Mouse (Mus musculus) gastrocnemius, postnatal 25 days (tissue): ENCODE measurements around the gene Dlec1. TPM values are rescaled to one million over a fixed set of nuclear protein-coding genes. Genes with fewer than 3 reads are reported as not detected.
A peak's percentile ranks its signal among the peaks of the same experiment; 100 is the strongest.

Experiments used
- DNase-seq: peaks from one replicate; pipeline ENCODE4 v3.0.0; 2022
- total RNA-seq, 2 experiments: library from RNA; stranded (reverse); gene quantifications; 1 replicate in 1 of 2; 2 replicates in 1 of 2; pipeline ENCODE4 v1.2.3; 2021

Gene Dlec1
- total RNA-seq, 2 experiments from 2014 or later = 0.05 TPM; not detected in 1

DNA sequence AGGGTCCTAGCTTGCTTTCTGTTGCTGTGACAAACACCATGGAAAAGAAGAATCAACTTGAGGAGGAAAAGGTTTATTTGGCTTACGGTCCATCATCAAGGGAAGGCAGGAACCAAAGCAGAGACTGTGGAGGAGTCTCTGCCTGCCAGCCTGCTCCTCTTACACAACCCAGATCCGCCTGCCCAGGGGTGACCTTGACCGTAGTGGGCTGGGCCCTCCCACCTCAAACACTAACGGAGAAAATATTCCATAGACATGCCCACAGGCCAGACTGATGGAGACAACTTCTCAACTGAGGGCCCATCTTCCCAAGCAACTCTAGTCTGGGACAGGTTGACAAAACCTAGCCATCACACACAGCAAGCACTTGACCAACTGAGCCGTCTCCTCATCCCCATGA, 39.8 kb downstream of the Dlec1 start:
- no peak for DNase-seq

DNA sequence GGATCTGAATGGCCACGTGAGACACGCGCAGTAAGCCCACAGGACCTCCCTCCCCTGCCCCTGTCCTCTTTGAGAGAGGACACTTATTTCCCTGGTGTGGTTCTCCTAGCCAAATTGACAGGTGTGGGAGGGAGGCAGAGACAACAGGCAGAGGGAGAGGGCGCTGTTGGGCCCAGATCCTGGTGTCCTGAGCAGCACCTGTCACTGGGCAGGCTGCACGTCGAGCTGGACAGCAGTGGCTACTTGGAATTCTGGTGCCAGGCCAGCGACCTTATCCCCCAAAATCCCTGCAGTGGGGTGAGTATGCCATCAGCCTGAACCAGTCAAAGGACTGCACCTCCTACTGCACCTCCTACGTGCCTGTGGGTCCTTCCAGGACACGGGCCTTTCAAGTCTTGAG, 41.1 kb downstream of the Dlec1 start:
- DNase-seq = no peak

DNA sequence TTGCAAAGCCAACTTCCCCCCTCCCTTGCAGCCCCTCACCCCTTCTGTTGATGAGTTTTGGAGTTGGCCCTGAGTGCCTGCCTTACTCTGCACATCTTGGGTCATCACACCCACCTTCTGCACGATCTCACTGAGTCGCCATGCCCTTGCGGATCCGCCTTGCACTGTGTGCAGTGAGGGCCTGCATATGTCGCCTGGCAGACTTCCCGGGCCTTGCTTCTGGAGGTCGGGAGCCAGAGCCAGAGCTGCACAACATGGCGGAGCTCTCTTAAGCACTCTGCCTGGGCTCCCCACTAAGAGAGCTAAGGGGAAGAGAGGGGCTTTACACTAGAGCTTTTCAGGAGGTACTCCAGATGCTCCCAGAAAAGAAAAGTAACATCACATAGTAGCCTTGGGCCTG, 42.4 kb downstream of the Dlec1 start:
- DNase-seq = no peak

DNA sequence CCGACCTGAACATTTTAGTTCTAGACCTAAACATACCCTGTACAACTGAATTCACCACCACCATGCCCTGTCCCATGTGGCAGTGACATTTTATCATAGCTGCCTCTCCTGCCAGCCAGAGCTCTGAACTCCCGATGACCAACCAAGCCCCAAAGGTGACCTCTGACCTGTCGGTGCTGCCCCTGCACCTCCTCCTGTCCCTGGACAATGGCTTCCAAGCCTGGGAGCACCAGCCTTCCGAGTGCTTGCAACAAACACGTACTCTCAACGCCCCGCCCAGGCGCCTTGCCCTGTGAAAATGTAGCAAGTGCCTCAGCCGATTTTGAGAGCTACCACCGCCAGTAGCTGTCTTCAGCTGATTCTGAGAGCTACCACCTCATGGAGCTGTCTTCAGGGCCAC, 42.9 kb downstream of the Dlec1 start:
- DNase-seq = no peak

DNA sequence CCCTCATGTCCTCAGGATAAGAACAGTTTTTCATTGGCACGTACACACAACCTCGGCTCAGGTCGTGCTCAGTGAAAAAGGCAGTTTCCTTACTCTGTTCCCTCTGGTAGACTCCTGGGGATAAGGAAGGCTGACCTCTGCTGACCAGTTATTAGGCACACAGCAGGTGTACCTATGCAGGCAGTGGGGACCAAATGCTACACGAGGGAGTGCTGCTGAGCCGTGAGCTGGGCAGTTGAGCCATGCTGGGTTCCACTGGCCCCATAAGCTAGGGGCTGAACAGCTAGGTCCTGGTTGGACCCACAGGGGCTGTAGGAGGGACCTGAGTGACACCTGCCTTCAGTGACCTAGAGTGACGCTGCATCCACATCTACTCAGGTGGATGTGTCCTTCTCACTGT, 43.4 kb downstream of the Dlec1 start:
- no peak for DNase-seq

DNA sequence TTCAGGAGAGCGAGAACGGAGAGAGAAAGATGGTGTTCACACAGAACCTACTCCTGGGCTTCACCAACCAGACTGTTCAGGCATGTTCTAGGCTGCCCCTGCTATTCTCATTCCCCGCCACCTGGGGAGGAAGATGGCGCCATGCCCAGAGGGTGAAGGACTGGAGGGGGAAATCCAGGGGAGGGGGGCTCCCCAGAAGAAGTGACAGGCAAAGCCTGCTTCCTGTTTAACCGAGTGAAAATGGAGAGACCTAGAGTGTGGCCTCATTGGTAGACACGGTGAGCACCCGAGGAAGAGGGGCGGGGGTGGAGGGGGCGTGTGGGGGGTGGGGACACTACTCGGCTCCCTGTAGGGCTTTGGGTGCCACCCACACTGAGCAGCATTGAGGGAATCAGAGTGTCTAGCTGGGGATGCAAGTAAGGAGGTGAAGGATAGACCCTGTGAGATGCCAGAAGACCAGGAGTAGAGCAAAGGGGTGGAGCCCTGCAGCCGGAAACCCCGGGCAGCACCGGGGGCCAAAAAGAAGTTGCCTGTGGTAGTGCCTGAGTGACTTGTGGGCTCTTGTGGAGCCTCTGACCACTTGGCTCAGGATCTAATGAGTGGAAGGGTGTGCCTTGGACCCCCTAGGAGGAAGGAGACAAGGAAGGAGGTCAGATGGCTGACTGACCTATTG, 44.0 kb downstream of the Dlec1 start:
- DNase-seq = no peak

DNA sequence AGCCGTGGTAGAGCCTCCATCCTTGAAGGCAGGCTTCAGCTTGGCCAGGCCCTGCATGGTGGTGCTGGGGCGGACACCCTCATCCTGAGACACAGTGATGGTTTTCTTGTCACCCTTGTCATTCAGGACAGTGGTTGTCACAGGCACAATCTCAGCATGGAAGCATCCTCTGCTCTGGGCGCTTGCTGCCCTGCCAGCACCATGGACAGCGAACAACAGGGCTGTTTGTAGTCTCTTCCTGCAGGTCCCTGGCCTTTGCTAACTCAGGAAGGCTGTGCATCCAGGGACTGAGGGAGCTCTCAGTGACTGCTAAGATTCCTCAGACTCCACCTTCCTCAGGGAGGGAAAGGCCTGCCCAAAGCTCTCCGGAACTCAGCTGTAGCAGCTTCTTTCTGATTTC, 47.3 kb downstream of the Dlec1 start:
- DNase-seq = no peak

DNA sequence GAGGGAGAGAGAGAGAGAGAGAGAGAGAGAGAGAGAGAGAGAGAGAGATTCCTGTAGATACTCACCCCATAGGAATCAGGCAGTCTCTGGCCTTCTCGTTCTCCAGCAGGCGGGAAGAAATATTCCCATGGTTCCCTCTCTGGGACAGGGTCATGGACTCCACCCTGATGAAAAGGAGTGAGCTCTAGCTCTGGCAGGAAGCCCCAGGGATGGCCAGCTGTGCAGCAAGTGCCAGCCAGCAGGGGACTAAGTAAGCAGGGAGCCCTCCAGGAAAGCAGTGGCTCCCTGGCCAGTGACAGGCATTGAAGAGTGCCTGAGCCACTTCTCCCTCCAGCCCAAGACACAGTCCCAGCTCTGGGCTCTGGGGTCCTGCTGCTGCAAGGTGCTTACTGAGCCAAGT, 49.5 kb downstream of the Dlec1 start:
- DNase-seq = no peak

DNA sequence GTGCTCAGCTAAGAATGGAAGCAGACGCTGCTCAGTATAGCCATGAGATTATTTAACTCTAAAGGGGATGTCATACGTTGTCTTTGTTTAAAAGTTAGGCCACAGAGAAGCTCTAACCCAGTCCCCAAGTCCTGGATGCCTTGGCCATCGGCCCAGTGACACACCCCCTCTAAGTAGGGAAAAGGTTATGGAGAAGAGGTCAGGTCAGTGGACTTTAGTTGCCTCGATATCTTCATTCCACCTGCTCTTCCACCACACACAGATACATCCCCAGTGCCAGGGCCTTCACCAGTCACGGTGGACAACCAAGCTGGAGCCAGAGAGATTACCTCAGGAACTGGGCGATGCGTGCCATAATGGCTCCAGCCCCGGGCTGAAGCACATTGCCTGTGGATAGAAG, 53.1 kb downstream of the Dlec1 start:
- DNase-seq = no peak

DNA sequence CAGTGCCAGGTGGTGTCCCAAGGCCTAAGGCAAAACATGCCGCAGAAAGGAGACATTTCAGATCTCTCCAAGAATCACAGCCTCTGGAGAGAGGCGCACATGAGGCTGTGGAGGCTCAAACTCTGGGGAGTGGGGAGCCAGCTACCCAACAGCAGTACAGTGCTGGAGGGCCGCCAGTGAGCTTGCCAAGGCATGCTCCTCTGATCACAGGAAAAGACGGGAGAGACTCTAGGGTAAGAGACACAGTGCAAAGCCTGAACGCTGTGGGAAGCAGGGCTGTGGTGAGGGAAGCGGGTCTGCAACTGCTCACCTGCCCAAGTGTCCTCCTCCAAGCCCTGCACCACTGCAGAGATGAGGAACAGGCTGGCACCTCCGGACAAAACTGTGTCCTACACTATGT, 53.5 kb downstream of the Dlec1 start:
- no peak for DNase-seq

DNA sequence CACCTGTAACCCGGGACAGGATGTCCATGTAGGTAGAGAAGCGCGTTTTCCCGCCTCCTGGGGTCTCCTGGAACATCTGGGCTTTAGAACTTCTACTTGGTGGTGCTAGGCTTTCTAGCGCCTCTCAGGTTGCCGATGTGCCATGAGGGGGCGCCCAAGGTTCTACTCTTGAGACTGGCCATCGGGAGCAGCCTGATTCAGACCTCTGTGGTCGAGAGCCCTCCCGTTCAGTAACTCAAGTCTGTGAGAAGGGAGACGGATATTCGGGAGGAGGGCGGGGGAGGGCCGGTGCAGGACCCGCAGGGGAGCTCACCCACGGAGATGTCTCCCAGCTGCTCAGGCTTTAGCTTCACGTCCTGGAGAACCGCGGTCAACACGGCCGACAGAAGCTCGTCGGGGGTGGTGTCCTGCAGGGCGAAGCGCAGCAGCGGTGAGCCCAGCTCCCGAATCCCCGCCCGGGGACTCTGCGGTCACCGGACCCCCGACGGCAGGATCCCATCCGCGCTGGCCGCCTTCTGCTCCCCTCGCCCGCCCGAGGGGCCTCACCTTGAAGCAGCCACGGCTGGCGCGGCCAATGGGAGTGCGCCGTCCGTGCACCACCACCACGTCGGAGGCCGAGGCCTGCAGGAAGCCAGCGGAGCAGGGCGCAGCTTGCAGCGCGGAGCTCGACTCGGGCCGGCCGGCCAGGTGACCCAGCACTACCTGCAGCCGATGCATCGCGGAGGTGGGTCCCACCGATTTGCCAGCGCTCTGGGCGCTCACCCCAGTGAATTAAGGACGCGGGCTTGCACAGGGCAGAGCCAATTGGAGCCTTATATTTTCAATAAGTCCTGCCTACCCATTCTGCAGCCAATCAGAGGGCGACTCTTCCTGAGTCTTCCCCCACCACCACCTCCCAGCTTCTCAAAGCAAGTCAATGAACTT, 54.3 kb downstream of the Dlec1 start, which contains the start of gene Acaa1b:
Acaa1b (minus strand) TSS at position 816 of the 924 bp plus-strand sequence.
- peak; percentile 52 for DNase-seq

DNA sequence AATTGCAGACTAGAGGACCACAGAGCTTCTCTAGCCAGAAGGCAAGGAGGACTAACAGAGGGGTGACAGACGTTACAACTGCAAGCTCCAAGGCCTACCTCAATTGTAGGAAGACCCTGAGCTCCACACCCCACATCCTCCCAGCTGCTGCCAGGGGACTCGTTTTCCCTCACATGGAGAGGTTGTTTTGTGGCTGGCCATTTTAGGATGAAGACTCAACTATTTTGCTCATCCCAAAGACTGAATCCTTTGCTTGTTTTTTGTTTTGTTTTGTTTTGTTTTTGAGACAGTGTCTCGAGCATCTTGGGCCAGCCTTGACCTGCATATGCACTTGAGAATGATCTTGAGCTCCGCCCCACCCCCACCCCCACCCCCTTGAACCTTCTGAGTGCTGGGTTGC, 56.6 kb downstream of the Dlec1 start, which contains the start of gene Gm47289:
Gm47289 (plus strand) TSS at position 301 of the 400 bp plus-strand sequence.
- no peak for DNase-seq

DNA sequence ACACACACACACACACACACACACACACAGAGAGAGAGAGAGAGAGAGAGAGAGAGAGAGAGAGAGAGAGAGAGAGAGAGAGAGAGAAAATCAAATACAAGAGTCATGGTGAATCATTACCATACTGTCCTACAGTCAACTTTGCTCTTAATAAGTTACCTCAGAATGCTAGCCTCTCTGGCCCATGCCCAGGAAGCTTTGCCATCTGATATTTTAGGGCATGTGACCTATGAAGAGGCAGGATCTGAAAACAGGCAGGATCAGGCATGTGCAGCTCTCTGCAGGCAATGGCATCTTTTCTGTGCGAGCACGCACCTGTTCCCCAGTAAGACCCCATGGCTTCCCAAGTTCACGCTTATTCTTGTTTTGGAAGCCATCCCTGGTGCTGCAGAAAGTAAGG, 58.4 kb downstream of the Dlec1 start:
- DNase-seq = no peak

DNA sequence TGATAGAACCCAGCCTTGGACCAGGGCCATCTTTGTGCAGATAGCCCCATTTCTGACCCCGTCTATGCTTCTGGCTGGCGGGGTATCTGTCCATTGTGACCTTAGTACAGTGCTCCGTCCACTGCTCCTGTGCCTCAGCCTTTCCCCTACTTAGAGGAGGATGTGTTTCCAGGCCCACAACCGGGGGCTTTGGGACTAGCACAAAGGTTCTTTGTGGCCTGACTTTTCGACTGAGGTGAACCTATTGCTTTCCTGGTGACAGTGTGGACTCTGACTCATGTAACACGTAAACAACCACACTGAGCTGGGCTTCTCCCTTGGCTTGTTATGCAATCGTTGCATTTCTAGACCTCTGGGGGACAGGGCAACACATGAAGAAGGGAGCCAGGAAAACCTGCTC, 62.5 kb downstream of the Dlec1 start:
- DNase-seq = no peak

DNA sequence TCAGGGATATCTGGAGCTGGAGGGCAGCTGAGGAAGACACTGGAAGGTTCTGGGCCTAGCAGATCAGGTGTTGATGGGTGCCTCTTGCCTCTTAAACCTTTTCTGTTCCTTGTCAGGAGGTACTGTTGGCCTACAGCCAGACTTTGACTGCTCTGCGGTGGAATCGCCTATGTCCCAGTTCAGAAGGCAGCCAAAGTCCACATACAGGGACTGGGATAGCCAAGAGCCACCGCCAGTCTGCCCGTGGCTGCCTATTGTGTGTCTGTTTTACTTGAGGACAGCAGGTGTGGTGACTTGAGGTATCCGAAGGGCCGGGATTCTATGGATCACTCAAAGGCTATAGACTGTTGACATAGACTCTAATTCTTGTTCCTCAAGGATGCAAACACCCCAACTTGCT, 63.3 kb downstream of the Dlec1 start:
- no peak for DNase-seq

DNA sequence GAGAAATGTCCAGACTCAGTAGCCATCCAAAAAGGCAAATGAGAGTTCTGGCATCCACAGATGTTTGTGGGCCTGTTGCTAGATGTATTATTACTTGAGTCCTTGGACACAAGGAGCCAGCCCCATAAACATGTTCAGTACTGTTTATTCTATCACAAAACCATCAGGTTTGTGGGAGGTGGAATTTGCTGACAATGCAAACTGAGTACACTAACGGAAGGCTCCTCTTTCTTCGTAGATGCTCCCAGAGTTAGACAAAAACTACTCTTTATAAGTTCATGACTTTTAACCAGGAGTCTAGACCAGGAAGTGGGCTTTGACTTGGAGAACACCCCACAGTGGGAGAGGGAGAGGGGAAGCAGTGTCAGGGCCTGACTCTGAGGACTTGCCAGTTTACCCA, 65.3 kb downstream of the Dlec1 start:
- DNase-seq = no peak

DNA sequence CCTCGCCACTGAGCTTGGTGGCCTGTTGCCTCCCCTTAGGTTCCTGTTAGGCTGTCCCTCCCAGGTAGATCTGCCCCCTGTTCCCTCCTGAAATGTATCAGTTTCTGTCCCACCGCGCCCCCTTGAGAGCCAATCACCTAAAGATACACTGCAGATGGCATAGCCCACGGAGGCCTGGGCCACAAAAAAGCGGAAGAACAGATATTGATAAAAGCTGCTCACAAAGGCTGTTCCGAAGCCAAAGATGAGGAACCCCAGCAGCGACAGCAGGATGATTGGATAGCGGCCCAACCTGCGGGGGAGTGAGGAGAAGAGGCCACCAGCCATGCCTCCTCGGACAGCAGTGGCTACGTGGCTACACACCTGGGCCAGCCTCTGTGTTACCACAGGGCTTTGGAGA, 77.0 kb downstream of the Dlec1 start:
- DNase-seq = no peak

DNA sequence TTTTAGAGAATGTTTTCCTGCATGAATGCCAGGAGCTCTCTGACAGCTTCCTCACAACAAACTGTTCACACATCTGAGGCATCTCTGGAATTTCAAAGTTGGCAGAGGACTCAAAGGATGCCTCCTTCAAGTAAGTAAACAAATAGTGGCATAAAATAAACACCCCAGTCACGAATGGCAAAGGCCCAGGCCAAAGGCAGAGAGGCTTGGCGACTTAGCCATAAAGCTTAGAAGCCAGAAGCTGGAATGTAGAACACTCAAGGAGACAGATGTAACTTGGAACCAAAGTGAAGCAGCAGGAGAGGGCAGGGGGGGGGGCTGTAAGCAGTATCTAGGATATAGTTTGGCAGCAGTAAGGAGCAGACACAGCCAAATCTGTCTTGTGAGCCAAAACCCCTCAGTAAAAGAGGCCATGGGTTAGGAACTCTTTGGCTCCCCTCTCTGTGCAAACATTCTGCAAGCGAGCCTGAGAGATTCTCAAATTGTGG, 79.0 kb downstream of the Dlec1 start:
- peak; percentile 18 for DNase-seq

DNA sequence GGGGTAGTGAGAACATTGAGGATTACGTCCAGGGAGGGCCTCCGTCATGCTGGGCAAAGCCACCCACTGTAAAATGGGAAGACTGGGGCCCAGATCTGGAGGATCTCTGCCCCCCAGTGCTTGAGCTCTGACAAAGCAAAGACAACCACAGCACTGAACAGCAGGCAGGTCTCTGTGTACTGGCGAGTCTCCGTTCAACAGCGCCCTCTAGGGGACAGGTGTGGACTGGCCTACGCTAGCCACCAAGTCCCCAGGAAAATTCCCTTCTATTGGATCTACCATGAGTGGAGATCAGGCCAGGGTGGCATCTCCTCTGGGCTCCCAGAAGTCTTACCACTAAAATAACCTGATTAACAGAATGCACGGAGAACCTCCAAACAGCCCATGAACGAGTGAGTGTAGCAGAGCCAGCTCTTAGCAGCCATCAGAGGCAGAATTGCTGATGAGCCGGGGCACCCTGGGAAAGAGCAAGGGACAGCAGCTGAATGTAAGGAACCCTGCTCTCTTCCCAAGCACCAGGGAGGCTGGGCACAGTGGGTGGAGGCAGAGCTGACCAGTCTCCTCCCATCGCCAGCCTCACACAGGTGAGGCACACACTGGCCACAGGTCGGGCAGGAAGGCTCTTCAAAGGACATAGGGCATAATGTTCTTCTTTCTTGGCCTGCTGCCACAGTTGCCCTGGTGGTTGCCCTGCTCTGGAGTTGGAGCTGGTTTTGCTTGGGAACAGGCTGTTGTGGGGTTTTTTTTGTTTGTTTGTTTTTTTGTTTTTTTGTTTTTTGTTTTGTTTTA, 90.1 kb downstream of the Dlec1 start:
- no peak for DNase-seq
